In the genomic region with DNA sequence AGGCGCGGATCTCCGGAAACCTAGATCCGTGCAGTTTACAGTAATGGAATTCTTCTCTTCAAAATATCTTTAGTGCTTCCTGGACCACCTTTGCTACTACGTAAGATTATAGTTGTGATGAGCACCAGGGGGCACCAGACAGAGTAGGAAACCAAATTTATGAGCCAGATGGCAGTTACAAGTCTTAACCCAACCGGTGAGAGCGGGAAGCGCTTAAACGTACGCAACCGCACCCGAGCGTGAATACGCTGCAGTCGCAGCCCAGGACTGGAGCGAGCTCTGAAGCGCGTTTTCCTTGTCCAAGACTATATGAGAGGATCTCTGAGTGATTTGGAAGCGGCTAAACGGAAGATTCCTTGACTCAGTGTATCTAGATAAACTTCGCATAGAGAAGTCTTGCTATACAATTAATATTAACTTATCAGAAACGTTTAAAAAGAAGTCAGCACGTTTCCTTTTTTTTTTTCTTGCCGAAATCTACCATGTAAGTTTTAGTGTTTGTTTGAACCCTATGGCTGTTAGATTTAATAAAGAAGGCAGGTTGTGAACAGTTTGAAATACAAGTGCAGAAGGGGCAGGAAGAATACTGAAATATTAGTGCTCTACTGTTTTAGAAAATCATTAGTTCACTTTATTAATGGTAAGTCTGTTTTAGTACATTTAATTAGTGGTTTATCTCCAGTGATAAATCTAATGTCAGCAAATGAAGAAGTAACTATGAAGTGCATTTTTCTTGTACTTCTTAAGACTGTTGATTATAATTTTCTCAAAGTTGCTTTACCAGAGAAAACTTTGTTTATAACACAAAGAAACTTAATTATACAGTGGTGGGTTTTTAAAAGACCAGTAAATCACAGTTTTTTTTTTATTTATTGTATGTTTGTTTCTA, we compare ENCODE assay signal across 8 mouse cellular contexts. TPM values are rescaled to one million over a fixed set of nuclear protein-coding genes. Genes with fewer than 3 reads are reported as not detected.
DNase-seq lines count a peak whose midpoint lies in the region; ATAC-seq and TF ChIP-seq lines count a peak whose summit lies in the region.

No protein-coding gene starts in this region.

- no peaks in the 10 kb centered on the region for H3K9me3 ChIP-seq in hindbrain, embryonic 14.5 days (ENCODE audit: control insufficient read depth, low read length)

- H3K9ac ChIP-seq in hindbrain, embryonic 14.5 days, result peak overlapping the region; percentile 47; the same call in 1 of the 2 replicates

- no peaks in the 10 kb centered on the region for H3K27me3 ChIP-seq in Patski
- H3K27me3 ChIP-seq in hindbrain, embryonic 14.5 days (ENCODE audit: control insufficient read depth, insufficient read depth, low read length), result no peaks in the 10 kb centered on the region

- POLR2A ChIA-PET in Patski (lab: Charles Lee), result interaction anchor here (0.6 kb wide), 1 partner anchor 145 kb away, joined by 3 read pairs; no protein-coding TSS in a partner anchor

- WGBS in hindbrain, embryonic 14.5 days, result 2% methylated on average over 24 of the region's 24 CpGs

- CTCF ChIA-PET in Patski (lab: Charles Lee), result interaction anchor here (0.7 to 1.2 kb wide), 3 partner anchors 52 to 141 kb away, joined by 3 to 4 read pairs (median 3); no protein-coding TSS in a partner anchor

- H3K27ac ChIP-seq in hindbrain, embryonic 14.5 days, result peak overlapping the region; percentile 66; the same call in 1 of the 2 replicates

- peak; percentile 28 for ATAC-seq in Patski
- ATAC-seq in hindbrain, embryonic 14.5 days (ENCODE audit: low FRiP score), result peak; percentile 28; the same call in 1 of the 2 replicates

- in situ Hi-C loops in Patski (cut with MboI; ENCODE audit: low pct_unique_long_range_greater_than_20kb), result loop anchor here (5.0 kb wide), 2 partner anchors 72 to 152 kb away; no protein-coding TSS in a partner anchor

- TF ChIP-seq CTCF in Patski (IDR thresholded peaks at IDR 0.05), result no peak

- DNase-seq in Patski (ENCODE audit: low read depth, low spot score), result peak; percentile 60
- peak; percentile 67 to 79 for DNase-seq in cerebellum, postnatal 25 days
- DNase-seq in frontal cortex, postnatal 25 days (ENCODE audit: low spot score in 2 of 2), result peak; percentile 66 to 69
- DNase-seq in hindbrain, embryonic 14.5 days (ENCODE audit: low spot score), result peak; percentile 85
- peak; percentile 47 to 62 for DNase-seq in layer of hippocampus, postnatal 25 days (ENCODE audit: extremely low spot score in 1 of 2, low spot score in 1 of 2)
- peak; percentile 85 for DNase-seq in lung, postnatal 14 days
- DNase-seq in ovary, postnatal 36 days (ENCODE audit: low spot score), result peak; percentile 74
- DNase-seq in thymus, postnatal 14 days, result peak; percentile 94

- H3K4me2 ChIP-seq in hindbrain, embryonic 14.5 days (replicated peaks), result peak overlapping the region; percentile 78

- H3K36me3 ChIP-seq in hindbrain, embryonic 14.5 days (replicated peaks; ENCODE audit: control insufficient read depth, insufficient read depth), result no peaks in the 10 kb centered on the region

- peaks cover 15% of the 10 kb centered on the region for H3K4me1 ChIP-seq in hindbrain, embryonic 14.5 days (replicated peaks; ENCODE audit: control insufficient read depth, insufficient read depth, low read length)

- H3K4me3 ChIP-seq in hindbrain, embryonic 14.5 days (replicated peaks; ENCODE audit: low read length), result peak overlapping the region; percentile 93

RNA-seq across cellular contexts. Expression of a gene that starts 1.4 kb away (rescaled TPM):
- polyA plus RNA-seq in Patski (2021), result 251 TPM
- polyA plus RNA-seq in hindbrain, embryonic 14.5 days (2014; fragmentation: Nextera tagmentation; extraction: Ambion mirVana), result 48.4 and 59.1 TPM in 2 replicates
- total RNA-seq in layer of hippocampus, postnatal 25 days (2021), result 100 to 1,000 TPM; 158 to 195 TPM

RNA-seq across cellular contexts. Expression of a gene that starts 53.2 kb away (rescaled TPM):
- 0.31 TPM for polyA plus RNA-seq in Patski (2021)
- not detected in 2 replicates for polyA plus RNA-seq in hindbrain, embryonic 14.5 days (2014; fragmentation: Nextera tagmentation; extraction: Ambion mirVana)
- total RNA-seq in layer of hippocampus, postnatal 25 days (2021), result 1 to 10 TPM; 2.3 to 2.9 TPM

Comparison
In these comparisons a context has a peak if more than half of its experiments do, and no peak if none do; other contexts are left out.
1. Peak in every context shown above with its lines: DNase-seq, ATAC-seq, H3K4me3 ChIP-seq and H3K27ac ChIP-seq.